Mouse (Mus musculus) neural tube, embryonic 15.5 days (tissue): ENCODE data around the gene Supt4a. TPM values are rescaled to one million over a fixed set of nuclear protein-coding genes. Genes with fewer than 3 reads are reported as not detected.

Source experiments
- ATAC-seq: fragments of 200-750 bp; cut with Nextera tagmentation; 2 replicates; pipeline ENCODE4 v1.8.0; 2017; ENCODE audit warnings: mild to moderate bottlenecking, moderate TSS enrichment, moderate library complexity; ENCODE audit not compliant: low FRiP score
- H3K27ac ChIP-seq: fragments of 300-500 bp; sonication (generic); replicated peaks from 2 replicates; pipeline ENCODE4 v1.5.1; 2015; ENCODE audit warnings: mild to moderate bottlenecking, inconsistent platforms
- H3K27me3 ChIP-seq: fragments of 300-500 bp; sonication (generic); replicated peaks from 2 replicates; pipeline ENCODE4 v1.6.1; 2015; ENCODE audit warnings: inconsistent platforms
- H3K36me3 ChIP-seq: fragments of 300-500 bp; sonication (generic); 2 replicates; pipeline ENCODE4 v1.6.1; 2015; ENCODE audit warnings: inconsistent platforms
- H3K4me1 ChIP-seq: fragments of 300-500 bp; sonication (generic); 2 replicates; pipeline ENCODE4 v1.6.1; 2015; ENCODE audit warnings: inconsistent platforms
- H3K4me2 ChIP-seq: fragments of 300-500 bp; sonication (generic); 2 replicates; pipeline ENCODE4 v1.6.1; 2015; ENCODE audit warnings: inconsistent platforms, mild to moderate bottlenecking, moderate library complexity
- H3K4me3 ChIP-seq: fragments of 300-500 bp; sonication (generic); replicated peaks from 2 replicates; pipeline ENCODE4 v1.5.1; 2015; ENCODE audit warnings: mild to moderate bottlenecking, inconsistent platforms
- H3K9ac ChIP-seq: fragments of 300-500 bp; sonication (generic); replicated peaks from 2 replicates; pipeline ENCODE4 v1.6.1; 2015; ENCODE audit warnings: mild to moderate bottlenecking, inconsistent platforms
- H3K9me3 ChIP-seq: fragments of 300-500 bp; sonication (generic); replicated peaks from 2 replicates; pipeline ENCODE4 v1.6.1; 2016; ENCODE audit warnings: inconsistent platforms
- WGBS: fragments of 180-500 bp; shearing (Covaris S2); methylation state at CpG from one replicate; pipeline ENCODE4 v1.1.7; 2015; ENCODE audit warnings: mixed read lengths; 5-methylcytosine and 5-hydroxymethylcytosine counted together
- polyA plus RNA-seq: library from polyadenylated mRNA; unstranded; fragments of >200 nt; fragmentation: Nextera tagmentation; extraction: Ambion mirVana; gene quantifications from 2 replicates; pipeline ENCODE4 v1.2.1, GENCODE M21; 2015

Supt4a gene
- polyA plus RNA-seq, 1 experiment from 2014 or later = 129 TPM

DNA sequence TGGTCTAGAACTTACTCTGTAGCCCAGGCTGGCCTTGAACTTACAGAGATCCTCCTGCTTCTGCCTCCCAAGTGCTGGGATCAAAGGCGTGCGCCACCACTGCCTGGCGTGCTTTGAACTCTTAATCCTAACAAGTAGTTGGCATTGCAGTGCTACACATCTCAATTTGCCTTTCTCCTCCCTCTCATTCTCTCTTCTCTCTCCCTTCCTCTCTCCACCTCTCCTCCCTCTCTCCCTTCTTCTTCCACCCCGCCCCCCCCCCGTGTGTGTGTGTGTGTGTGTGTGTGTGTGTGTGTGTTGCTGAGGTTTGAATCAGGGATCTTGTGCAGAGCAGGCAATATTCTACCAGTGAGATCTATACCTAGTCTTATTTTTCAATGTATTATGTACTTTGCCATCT, 10.0 kb downstream of the Supt4a start:
- Histone ChIP-seq H3K4me2 (no peak overlapping the region), H3K27me3 (no peaks in the 10 kb centered on the region), H3K27ac (no peak overlapping the region), H3K36me3 (peaks cover 31% of the 10 kb centered on the region), H3K9ac (no peak overlapping the region), H3K9me3 (no peaks in the 10 kb centered on the region), H3K4me1 (no peaks in the 10 kb centered on the region), H3K4me3 (no peak overlapping the region)
- ATAC-seq = no peak
- WGBS = 95% methylated on average over 4 of the region's 5 CpGs

DNA sequence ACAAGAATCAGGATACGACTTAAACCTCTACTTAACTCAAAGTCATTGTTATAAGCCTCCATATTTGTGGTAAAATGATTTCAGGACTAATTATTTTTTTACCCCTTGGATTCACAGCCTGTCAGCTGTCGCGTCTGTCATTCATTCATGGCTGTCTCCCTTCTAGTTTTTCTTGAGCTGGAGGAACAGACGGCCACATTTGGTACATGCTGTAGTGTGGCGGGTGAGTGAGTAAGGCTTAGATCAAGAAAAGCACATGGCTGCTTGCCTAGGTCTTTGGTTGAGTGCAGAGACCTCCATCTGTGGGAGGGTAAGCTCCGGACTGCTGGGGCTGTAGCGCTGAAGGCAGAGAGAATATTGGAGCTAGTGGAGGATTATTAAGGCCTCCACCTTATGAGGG, 10.4 kb downstream of the Supt4a start:
- H3K36me3 ChIP-seq = peaks cover 27% of the 10 kb centered on the region

GRCm38 (mm10) chr11:87748132-87749119, 11.1 kb downstream of the Supt4a start:
- ATAC-seq = no peak
- Histone ChIP-seq H3K27me3 (no peaks in the 10 kb centered on the region), H3K36me3 (peaks cover 23% of the 10 kb centered on the region), H3K9ac (no peak overlapping the region), H3K27ac (no peak overlapping the region), H3K9me3 (no peaks in the 10 kb centered on the region), H3K4me3 (no peak overlapping the region), H3K4me1 (no peaks in the 10 kb centered on the region), H3K4me2 (no peak overlapping the region)
- 39% methylated on average over 19 of the region's 19 CpGs for WGBS

More for the DNA sequence above, 10.4 kb downstream of the Supt4a start:
- no peak overlapping the region for H3K4me2 ChIP-seq
- no peak for ATAC-seq
- 94% methylated on average over 7 of the region's 7 CpGs for WGBS
- no peaks in the 10 kb centered on the region for H3K27me3 ChIP-seq
- H3K4me1 ChIP-seq = no peaks in the 10 kb centered on the region
- no peaks in the 10 kb centered on the region for H3K9me3 ChIP-seq
- H3K9ac ChIP-seq = no peak overlapping the region
- no peak overlapping the region for H3K27ac ChIP-seq
- no peak overlapping the region for H3K4me3 ChIP-seq

DNA sequence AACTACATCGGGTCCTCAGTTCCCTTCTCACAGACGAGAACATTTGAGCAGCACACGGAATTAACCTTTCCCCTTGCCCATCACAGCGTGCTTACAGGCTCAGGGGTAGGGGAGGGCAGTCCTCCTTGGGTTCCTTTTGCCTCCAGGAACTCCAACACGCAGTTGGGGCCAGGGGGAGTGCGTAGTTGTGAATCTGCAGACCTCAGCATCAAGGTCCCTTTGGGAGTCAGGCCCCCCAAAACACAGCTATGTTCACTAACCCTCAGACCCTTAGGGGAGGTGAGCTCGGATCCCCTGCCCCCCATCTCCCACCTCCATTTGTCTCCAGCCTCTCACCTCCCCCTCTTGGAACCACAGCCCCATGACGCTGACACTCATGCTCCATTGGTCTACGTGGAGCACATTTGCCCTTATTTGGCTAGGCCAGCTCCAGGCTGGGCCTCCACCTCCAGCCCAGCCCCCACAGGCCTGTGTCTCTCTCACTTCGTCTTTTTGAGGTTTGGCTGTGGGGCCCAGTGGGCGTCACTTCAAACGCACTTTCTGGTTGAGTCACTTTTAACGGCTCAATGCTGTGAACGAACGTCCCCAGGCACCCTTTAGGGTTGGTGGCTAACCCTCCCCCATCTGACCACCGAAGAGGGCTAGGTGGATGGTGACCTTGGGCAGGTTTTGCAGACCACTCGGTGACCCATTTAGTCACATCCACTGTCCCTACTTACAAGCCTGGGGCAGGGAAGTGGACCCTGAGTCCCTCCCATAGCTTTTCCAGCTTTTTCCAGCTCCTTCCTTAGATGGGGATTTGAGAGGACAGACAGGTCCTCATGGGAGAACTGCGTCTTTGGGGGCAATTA, 12.1 kb downstream of the Supt4a start:
- no peaks in the 10 kb centered on the region for H3K9me3 ChIP-seq
- no peaks in the 10 kb centered on the region for H3K4me1 ChIP-seq
- H3K27me3 ChIP-seq = no peaks in the 10 kb centered on the region
- H3K4me2 ChIP-seq = no peak overlapping the region
- H3K36me3 ChIP-seq = peaks cover 13% of the 10 kb centered on the region
- no peak for ATAC-seq
- no peak overlapping the region for H3K27ac ChIP-seq
- 59% methylated on average over 18 of the region's 18 CpGs for WGBS
- H3K9ac ChIP-seq = no peak overlapping the region
- H3K4me3 ChIP-seq = no peak overlapping the region

- H3K9me3 ChIP-seq = no peaks in the 10 kb centered on the region
- ATAC-seq = no peak
- WGBS = 85% methylated on average over 11 of the region's 11 CpGs
These were observed 12.7 kb downstream of the Supt4a start for GRCm38 (mm10) chr11:87750043-87750421.

GRCm38 (mm10) chr11:87750521-87750920, 13.2 kb downstream of the Supt4a start:
- Histone ChIP-seq H3K36me3 (peaks cover 2% of the 10 kb centered on the region; the same call in 1 of the 2 replicates), H3K4me3 (no peak overlapping the region), H3K27me3 (no peaks in the 10 kb centered on the region), H3K4me2 (no peak overlapping the region), H3K9me3 (no peaks in the 10 kb centered on the region), H3K27ac (no peak overlapping the region), H3K4me1 (no peaks in the 10 kb centered on the region), H3K9ac (no peak overlapping the region)
- 83% methylated on average over 3 of the region's 3 CpGs for WGBS
- ATAC-seq = no peak

More at GRCm38 (mm10) chr11:87750043-87750421, 12.7 kb downstream of the Supt4a start:
- Histone ChIP-seq H3K27me3 (no peaks in the 10 kb centered on the region), H3K4me3 (no peak overlapping the region), H3K4me1 (no peaks in the 10 kb centered on the region), H3K27ac (no peak overlapping the region), H3K9ac (no peak overlapping the region), H3K4me2 (no peak overlapping the region), H3K36me3 (peaks cover 7% of the 10 kb centered on the region)

- Histone ChIP-seq H3K9me3 (no peaks in the 10 kb centered on the region), H3K27ac (no peak overlapping the region), H3K9ac (no peak overlapping the region), H3K36me3 (no peaks in the 10 kb centered on the region), H3K4me2 (no peak overlapping the region), H3K4me3 (no peak overlapping the region), H3K4me1 (no peaks in the 10 kb centered on the region), H3K27me3 (no peaks in the 10 kb centered on the region)
- 81% methylated on average over 8 of the region's 8 CpGs for WGBS
- ATAC-seq = no peak
These were observed 13.7 kb downstream of the Supt4a start for GRCm38 (mm10) chr11:87751031-87751430.

DNA sequence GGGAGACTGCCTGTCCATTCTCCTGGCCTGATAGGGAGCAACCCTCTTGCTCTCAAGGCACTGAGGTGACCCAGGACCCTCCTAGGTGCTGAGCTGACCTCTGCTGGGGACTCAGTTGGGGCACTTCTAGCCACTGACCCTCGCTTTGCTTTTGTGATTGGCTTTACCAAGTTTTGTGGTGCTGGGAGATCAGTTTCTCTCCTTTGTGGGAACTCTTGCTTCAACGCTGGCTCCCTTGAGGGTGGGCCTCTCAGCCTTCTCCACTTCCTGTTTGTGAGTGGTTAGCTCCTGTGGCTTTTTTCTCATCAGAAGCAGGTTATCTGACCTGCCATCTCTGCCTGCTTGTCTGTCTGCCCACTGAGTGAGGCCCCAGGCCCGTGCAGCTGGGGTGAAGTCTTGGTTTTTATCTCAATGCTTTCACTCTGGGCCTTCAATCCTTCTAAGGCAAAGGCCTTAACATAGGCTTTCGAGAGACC, 14.2 kb downstream of the Supt4a start:
- no peaks in the 10 kb centered on the region for H3K4me1 ChIP-seq
- no peaks in the 10 kb centered on the region for H3K9me3 ChIP-seq
- no peak overlapping the region for H3K27ac ChIP-seq
- H3K27me3 ChIP-seq = no peaks in the 10 kb centered on the region
- ATAC-seq = no peak
- no peak overlapping the region for H3K9ac ChIP-seq
- no peak overlapping the region for H3K4me2 ChIP-seq
- no peaks in the 10 kb centered on the region for H3K36me3 ChIP-seq
- WGBS = 78% methylated on average over 4 of the region's 4 CpGs
- H3K4me3 ChIP-seq = no peak overlapping the region

- no peak for ATAC-seq
- Histone ChIP-seq H3K4me2 (no peak overlapping the region), H3K9ac (no peak overlapping the region), H3K27ac (no peak overlapping the region), H3K4me3 (no peak overlapping the region), H3K36me3 (no peaks in the 10 kb centered on the region), H3K9me3 (no peaks in the 10 kb centered on the region), H3K4me1 (no peaks in the 10 kb centered on the region), H3K27me3 (no peaks in the 10 kb centered on the region)
- 81% methylated on average over 1 of the region's 1 CpGs for WGBS
These were observed 15.0 kb downstream of the Supt4a start for GRCm38 (mm10) chr11:87752307-87752706.

DNA sequence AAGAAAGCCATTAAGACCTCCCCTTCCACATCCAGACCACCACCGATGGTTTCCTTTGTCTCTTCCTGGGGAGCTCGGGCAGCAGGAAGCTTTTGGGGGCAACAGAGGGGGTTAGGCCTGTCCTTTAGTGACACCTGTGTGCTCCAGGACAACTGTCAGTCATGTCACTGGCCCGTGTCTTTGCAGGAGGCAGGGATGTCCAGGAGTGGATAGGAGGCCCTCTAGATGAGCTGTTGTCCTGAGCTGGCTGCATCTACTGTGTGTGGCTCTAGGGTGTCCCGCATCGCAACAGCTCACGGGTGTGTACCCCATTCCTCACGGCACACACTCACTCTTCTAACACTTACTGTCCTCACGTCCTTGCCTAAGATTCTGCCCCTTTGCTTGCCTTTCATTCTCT, 15.9 kb downstream of the Supt4a start:
- H3K9ac ChIP-seq = no peak overlapping the region
- ATAC-seq = no peak
- H3K9me3 ChIP-seq = no peaks in the 10 kb centered on the region
- WGBS = 84% methylated on average over 8 of the region's 8 CpGs
- no peak overlapping the region for H3K4me2 ChIP-seq
- no peak overlapping the region for H3K27ac ChIP-seq
- no peak overlapping the region for H3K4me3 ChIP-seq
- H3K4me1 ChIP-seq = no peaks in the 10 kb centered on the region
- H3K36me3 ChIP-seq = no peaks in the 10 kb centered on the region
- H3K27me3 ChIP-seq = no peaks in the 10 kb centered on the region

GRCm38 (mm10) chr11:87753891-87754501, 16.6 kb downstream of the Supt4a start:
- no peaks in the 10 kb centered on the region for H3K36me3 ChIP-seq
- no peaks in the 10 kb centered on the region for H3K27me3 ChIP-seq
- no peaks in the 10 kb centered on the region for H3K4me1 ChIP-seq
- no peak overlapping the region for H3K27ac ChIP-seq
- 89% methylated on average over 5 of the region's 5 CpGs for WGBS
- no peaks in the 10 kb centered on the region for H3K9me3 ChIP-seq
- ATAC-seq = no peak
- H3K4me2 ChIP-seq = no peak overlapping the region
- H3K4me3 ChIP-seq = no peak overlapping the region
- H3K9ac ChIP-seq = no peak overlapping the region
